Mouse (Mus musculus): Measurements from ENCODE around the gene Rnase2a. TPM values are rescaled to one million over a fixed set of nuclear protein-coding genes. Genes with fewer than 3 reads are reported as not detected.
"Not testable (repeated sequence)": the region's sequence is repeated elsewhere in the genome, so short reads cannot be mapped to it uniquely, and the experiment has no call there.

Gene Rnase2a
- polyA plus RNA-seq, 1 experiment from 2014 or later, result not detected

DNA sequence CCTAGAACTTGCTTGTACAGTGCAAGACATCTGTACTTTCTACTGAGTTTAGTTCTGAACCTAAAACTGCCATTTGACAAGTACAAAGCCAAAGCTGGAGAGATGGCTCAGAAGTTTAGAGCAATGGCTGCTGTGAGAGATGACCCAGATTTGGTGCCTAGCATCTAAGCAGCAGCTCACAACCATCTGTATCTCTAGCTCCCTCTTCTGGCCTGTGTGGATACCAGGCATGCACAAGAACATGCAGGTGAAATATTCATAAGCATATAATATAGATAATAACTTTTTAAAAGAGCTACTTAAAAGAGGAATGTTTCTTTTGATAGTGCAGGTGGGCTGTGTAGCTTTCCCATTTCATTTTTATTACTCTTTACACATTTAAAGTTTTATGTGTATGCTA is 15.0 kb downstream of the Rnase2a start:
- Histone ChIP-seq H3K27me3 (no peaks in the 10 kb centered on the region), H3K9ac (replicated peaks) (no peak overlapping the region), H3K9me3 (no peaks in the 10 kb centered on the region), H3K27ac (no peak overlapping the region), H3K4me1 (replicated peaks) (no peaks in the 10 kb centered on the region), H3K4me2 (no peak overlapping the region), H3K4me3 (replicated peaks) (no peak overlapping the region), H3K36me3 (no peaks in the 10 kb centered on the region)
- no peak for ATAC-seq (ENCODE audit: insufficient number of reproducible peaks, insufficient read depth, low FRiP score, low TSS enrichment, low read depth)

DNA sequence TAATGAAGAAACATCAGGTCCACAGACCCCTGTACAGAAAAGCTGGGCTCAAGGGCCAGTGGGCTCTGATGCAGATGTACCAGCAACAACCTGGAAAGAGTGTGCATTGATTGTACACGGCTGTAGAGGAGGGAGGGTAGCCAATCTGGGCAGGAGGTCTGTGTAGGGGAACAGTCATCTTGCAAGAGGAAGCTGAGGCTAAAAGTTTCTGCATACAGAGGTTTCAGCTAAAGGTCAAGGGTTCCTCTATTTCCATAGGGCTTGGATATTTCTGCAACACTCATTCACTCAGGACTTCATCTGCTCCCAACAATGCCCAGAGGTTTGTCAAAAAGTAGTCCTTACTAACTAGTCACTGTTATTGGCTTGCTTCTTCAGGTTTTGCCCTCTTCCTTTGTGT is 18.4 kb downstream of the Rnase2a start:
- H3K4me3 ChIP-seq (replicated peaks); ATAC-seq (ENCODE audit: insufficient number of reproducible peaks, insufficient read depth, low FRiP score, low TSS enrichment, low read depth): not testable (repeated sequence)
- WGBS, result 71% methylated on average over 1 of the region's 1 CpGs

DNA sequence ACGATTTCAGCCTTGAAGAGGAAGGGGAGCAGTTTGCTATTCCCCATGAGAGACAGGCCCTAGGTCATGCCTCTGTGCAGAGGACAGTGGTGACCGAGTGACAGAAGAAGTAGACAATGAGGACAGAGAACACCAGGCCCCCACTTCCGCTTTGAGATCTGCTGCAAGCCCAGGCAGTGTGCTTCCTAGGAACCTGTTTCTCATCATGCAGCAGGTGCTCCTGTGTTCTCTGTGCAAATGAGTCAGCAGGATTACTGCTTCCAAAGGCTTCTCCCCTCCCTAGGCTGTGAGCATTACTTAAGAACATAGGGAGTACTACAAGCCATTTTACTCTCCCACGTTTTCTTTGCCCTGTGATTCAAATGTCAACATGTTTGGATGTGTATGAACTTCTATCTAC is 26.3 kb downstream of the Rnase2a start:
- H3K4me3 ChIP-seq (replicated peaks); H3K4me2 ChIP-seq; H3K9me3 ChIP-seq; H3K4me1 ChIP-seq (replicated peaks); H3K36me3 ChIP-seq; H3K9ac ChIP-seq (replicated peaks); ATAC-seq (ENCODE audit: insufficient number of reproducible peaks, insufficient read depth, low FRiP score, low TSS enrichment, low read depth); H3K27ac ChIP-seq; H3K27me3 ChIP-seq: not testable (repeated sequence)
- WGBS, result 62% methylated on average over 4 of the region's 4 CpGs

More for the DNA sequence above, 18.4 kb downstream of the Rnase2a start:
- not testable (repeated sequence) for H3K9ac ChIP-seq (replicated peaks); H3K9me3 ChIP-seq; H3K36me3 ChIP-seq; H3K27me3 ChIP-seq; H3K4me2 ChIP-seq; H3K4me1 ChIP-seq (replicated peaks); H3K27ac ChIP-seq

GRCm38 (mm10) chr14:51220075-51220474 is 35.8 kb downstream of the Rnase2a start:
- not testable (repeated sequence) for H3K4me2 ChIP-seq; H3K27ac ChIP-seq; H3K4me1 ChIP-seq (replicated peaks); ATAC-seq (ENCODE audit: insufficient number of reproducible peaks, insufficient read depth, low FRiP score, low TSS enrichment, low read depth); H3K36me3 ChIP-seq; H3K27me3 ChIP-seq; H3K9me3 ChIP-seq; H3K4me3 ChIP-seq (replicated peaks); H3K9ac ChIP-seq (replicated peaks)
- WGBS, result 83% methylated on average over 3 of the region's 3 CpGs

Other genes starting within 250 kb of the Rnase2a start
- gene Rnase10, start 248.4 kb downstream of the Rnase2a start, polyA plus RNA-seq (2016; fragmentation: Nextera tagmentation; extraction: Ambion mirVana), result not detected in 2 replicates
- not detected in 2 replicates for gene Rnase9, start 214.2 kb downstream of the Rnase2a start, polyA plus RNA-seq (2016; fragmentation: Nextera tagmentation; extraction: Ambion mirVana)
- not detected in 2 replicates for gene Rnase11, start 205.9 kb downstream of the Rnase2a start, polyA plus RNA-seq (2016; fragmentation: Nextera tagmentation; extraction: Ambion mirVana)
- gene Rnase12, start 198.5 kb downstream of the Rnase2a start, polyA plus RNA-seq (2016; fragmentation: Nextera tagmentation; extraction: Ambion mirVana), result 0.44 TPM in 1 of 2 replicates, not detected in the other
- not detected in 2 replicates for gene Olfr750, start 181.7 kb downstream of the Rnase2a start, polyA plus RNA-seq (2016; fragmentation: Nextera tagmentation; extraction: Ambion mirVana)
- gene Rnase4, start 165.0 kb downstream of the Rnase2a start, polyA plus RNA-seq (2016; fragmentation: Nextera tagmentation; extraction: Ambion mirVana), result 14.1 and 15.8 TPM in 2 replicates
- gene Ang, start 165.0 kb downstream of the Rnase2a start, polyA plus RNA-seq (2016; fragmentation: Nextera tagmentation; extraction: Ambion mirVana), result 3.1 and 3.7 TPM in 2 replicates
- gene Eddm3b, start 141.7 kb downstream of the Rnase2a start, polyA plus RNA-seq (2016; fragmentation: Nextera tagmentation; extraction: Ambion mirVana), result not detected in 2 replicates
- 0.33 and 0.51 TPM in 2 replicates for gene Rnase6, start 132.2 kb downstream of the Rnase2a start, polyA plus RNA-seq (2016; fragmentation: Nextera tagmentation; extraction: Ambion mirVana)
- gene Rnase1, start 109.3 kb downstream of the Rnase2a start, polyA plus RNA-seq (2016; fragmentation: Nextera tagmentation; extraction: Ambion mirVana), result not detected in 2 replicates
- not detected in 2 replicates for gene Rnase2b, start 93.9 kb downstream of the Rnase2a start, polyA plus RNA-seq (2016; fragmentation: Nextera tagmentation; extraction: Ambion mirVana)
- not detected in 2 replicates for gene Ang2, start 57.0 kb downstream of the Rnase2a start, polyA plus RNA-seq (2016; fragmentation: Nextera tagmentation; extraction: Ambion mirVana)
- gene Ear14, start 52.7 kb downstream of the Rnase2a start, polyA plus RNA-seq (2016; fragmentation: Nextera tagmentation; extraction: Ambion mirVana), result not detected in 2 replicates
- gene Gm7247, start 105.6 kb upstream of the Rnase2a start, polyA plus RNA-seq (2016; fragmentation: Nextera tagmentation; extraction: Ambion mirVana), result not detected in 2 replicates
- gene Vmn2r88, start 154.7 kb upstream of the Rnase2a start, polyA plus RNA-seq (2016; fragmentation: Nextera tagmentation; extraction: Ambion mirVana), result not detected in 2 replicates
- gene Vmn2r89, start 195.7 kb upstream of the Rnase2a start, polyA plus RNA-seq (2016; fragmentation: Nextera tagmentation; extraction: Ambion mirVana), result not detected in 2 replicates